Mouse (Mus musculus): ENCODE measurements around the gene Arhgap22. TPM values are rescaled to one million over a fixed set of nuclear protein-coding genes. Genes with fewer than 3 reads are reported as not detected.
A peak's percentile ranks its signal among the peaks of the same experiment; 100 is the strongest.

Gene Arhgap22
- polyA plus RNA-seq, 1 experiment, result 230 TPM

DNA sequence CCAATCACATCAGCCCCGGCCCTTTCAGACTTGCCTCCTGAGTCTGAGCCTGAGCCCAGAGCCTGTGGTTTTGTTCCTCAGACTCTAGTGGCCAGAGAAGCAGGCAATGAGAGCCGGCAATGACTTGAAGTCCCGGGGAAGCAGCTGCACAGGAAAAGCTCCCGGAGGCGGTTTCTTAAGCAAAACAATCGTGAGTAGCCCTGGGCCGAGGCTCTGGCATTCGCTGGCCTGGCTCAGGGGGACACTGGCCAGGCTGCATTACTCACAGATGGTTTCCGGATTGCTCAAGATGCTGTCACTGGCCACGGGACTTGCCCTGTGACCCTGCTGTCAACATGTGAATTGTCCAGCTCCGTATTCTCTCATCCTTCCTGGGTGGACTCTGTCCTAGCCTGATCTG lies 33.8 kb downstream of the Arhgap22 start:
- Histone ChIP-seq H3K4me3 (ENCODE audit: insufficient read depth, poor library complexity, severe bottlenecking) (no peak overlapping the region), H3K27me3 (ENCODE audit: control insufficient read depth, insufficient read depth, insufficient read length) (no peaks in the 10 kb centered on the region), H3ac (ENCODE audit: control insufficient read depth, insufficient read length, low read depth) (no peak overlapping the region), H3K79me2 (ENCODE audit: control insufficient read depth, insufficient read depth) (peaks cover 35% of the 10 kb centered on the region), H3K36me3 (ENCODE audit: control insufficient read depth, insufficient read depth) (peaks cover 5% of the 10 kb centered on the region), H3K79me3 (ENCODE audit: low read depth) (peaks cover 22% of the 10 kb centered on the region)
- TF ChIP-seq FOSL1 (IDR thresholded peaks at IDR 0.05; ENCODE audit: insufficient read depth, low read length, poor library complexity, severe bottlenecking), result peak; percentile 76
- peak; percentile 91 for TF ChIP-seq MYOD1 (IDR thresholded peaks at IDR 0.05; ENCODE audit: control insufficient read depth, insufficient read length, low read depth)
- no peak for TF ChIP-seq MYOG (IDR thresholded peaks at IDR 0.05; ENCODE audit: control insufficient read depth, extremely low read depth, insufficient read length)
- no peak for TF ChIP-seq CTCF (IDR thresholded peaks at IDR 0.05; ENCODE audit: control insufficient read depth, insufficient read depth, insufficient read length)
- peak; percentile 65 for TF ChIP-seq USF1 (IDR thresholded peaks at IDR 0.05; ENCODE audit: low read depth)
- peak; percentile 94 for TF ChIP-seq CEBPB (IDR thresholded peaks at IDR 0.05; ENCODE audit: low read depth)
- peak; percentile 82 for TF ChIP-seq MAX (IDR thresholded peaks at IDR 0.05)

DNA sequence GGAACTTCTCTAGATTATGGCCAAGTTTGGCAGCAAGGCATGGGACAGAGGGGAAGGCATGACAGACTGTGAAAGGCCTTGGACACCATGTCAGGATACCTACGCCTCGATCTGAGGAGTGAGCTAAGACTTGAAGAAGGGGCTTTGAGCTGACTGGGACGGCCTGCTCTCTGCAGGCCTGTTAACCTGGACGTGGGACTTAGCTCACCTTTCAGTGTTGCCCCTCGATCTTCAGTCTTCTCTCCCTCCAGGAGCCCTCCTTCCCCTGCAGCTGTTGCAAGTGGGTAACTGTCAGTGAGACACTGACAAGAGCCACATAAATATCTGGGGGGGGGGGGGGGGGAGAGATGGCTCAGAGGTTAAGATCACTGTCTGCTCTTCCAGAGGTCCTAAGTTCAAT lies 34.9 kb downstream of the Arhgap22 start:
- Histone ChIP-seq H3K79me3 (ENCODE audit: low read depth) (peaks cover 33% of the 10 kb centered on the region), H3K36me3 (ENCODE audit: control insufficient read depth, insufficient read depth) (peaks cover 16% of the 10 kb centered on the region), H3K79me2 (ENCODE audit: control insufficient read depth, insufficient read depth) (peaks cover 47% of the 10 kb centered on the region), H3K4me3 (ENCODE audit: insufficient read depth, poor library complexity, severe bottlenecking) (no peak overlapping the region), H3K27me3 (ENCODE audit: control insufficient read depth, insufficient read depth, insufficient read length) (no peaks in the 10 kb centered on the region), H3ac (ENCODE audit: control insufficient read depth, insufficient read length, low read depth) (peak overlapping the region; percentile 6)
- TF ChIP-seq USF1 (IDR thresholded peaks at IDR 0.05; ENCODE audit: low read depth) (no peak), FOSL1 (IDR thresholded peaks at IDR 0.05; ENCODE audit: insufficient read depth, low read length, poor library complexity, severe bottlenecking) (no peak), MYOG (IDR thresholded peaks at IDR 0.05; ENCODE audit: control insufficient read depth, extremely low read depth, insufficient read length) (no peak), MYOD1 (IDR thresholded peaks at IDR 0.05; ENCODE audit: control insufficient read depth, insufficient read length, low read depth) (peak; percentile 54), CTCF (IDR thresholded peaks at IDR 0.05; ENCODE audit: control insufficient read depth, insufficient read depth, insufficient read length) (no peak), CEBPB (IDR thresholded peaks at IDR 0.05; ENCODE audit: low read depth) (no peak), MAX (IDR thresholded peaks at IDR 0.05) (no peak)

DNA sequence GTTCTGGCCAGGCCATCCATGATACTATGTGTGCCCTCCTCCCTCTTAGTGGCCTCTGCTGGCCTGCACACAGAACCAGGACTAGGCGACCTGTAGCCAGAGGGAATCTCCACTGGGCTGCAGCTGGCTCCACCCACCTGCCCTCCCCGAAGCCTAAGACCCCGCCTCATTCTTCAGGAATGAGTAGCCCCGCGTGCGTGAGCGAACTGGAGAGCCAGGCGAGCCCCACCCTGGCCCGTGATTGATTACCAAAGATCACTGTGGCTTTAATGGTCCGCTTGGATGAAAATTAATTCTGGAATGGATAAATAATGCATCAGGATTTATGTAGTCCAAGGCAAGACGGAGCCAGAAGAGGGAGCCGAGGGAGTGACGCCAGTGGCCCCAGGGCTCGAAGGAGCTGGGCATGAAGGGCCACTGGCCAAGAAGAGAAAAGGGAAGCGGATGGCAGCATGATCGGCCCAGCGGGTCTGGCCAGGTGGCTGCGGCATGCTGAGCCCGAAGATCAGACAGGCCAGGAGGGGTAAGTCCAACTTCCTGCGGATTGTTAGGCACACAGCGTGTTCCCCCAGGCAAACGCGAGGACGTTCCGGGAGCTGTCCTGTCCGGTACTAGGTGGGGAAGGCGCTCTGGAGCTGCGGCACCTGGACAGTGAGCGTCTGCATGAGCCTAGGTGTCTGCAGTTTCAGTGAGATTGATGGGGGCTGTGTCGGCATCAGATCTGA lies 36.6 kb downstream of the Arhgap22 start:
- peaks cover 49% of the 10 kb centered on the region for H3K79me3 ChIP-seq (ENCODE audit: low read depth)

DNA sequence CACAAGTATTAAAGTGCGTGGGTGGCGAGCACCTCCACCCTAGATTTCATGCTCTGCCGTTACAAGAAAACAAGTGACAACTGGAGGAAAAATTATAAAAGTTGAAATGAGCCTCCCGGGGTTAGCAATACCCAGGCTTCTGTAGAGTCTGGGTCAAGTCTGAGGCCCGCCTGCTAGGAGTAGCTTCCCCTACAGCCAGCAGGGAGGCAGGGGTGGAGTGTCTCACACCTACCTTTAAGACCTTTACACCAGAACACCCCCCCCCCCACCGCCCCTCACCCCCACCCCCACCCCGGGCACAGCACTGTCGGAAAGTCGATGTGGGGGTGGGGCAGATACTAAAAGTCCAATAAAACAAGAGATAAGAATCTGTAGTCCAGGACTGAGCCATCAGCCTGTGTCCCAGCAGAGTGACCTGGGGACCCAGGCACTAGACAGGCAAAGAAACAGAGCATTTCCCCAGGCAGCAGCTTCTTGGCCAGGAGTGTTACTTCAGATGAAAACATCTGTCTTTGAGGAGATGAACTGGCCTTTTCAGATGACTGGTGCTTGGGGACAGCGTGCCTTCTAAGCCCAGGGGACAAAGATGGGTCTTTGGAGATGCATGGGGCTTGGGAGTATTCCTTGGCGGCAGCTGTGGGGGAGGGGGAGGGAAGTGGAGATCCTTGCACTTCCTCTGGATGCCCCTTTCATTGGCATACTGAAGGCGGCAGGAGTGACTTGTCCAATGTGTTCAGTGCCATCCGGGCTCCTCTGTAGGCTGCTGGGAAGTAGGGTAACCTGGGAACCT lies 37.3 kb downstream of the Arhgap22 start:
- peaks cover 57% of the 10 kb centered on the region for H3K79me3 ChIP-seq (ENCODE audit: low read depth)
- TF ChIP-seq MAX (IDR thresholded peaks at IDR 0.05) (peak; percentile 12), MYOD1 (IDR thresholded peaks at IDR 0.05; ENCODE audit: control insufficient read depth, insufficient read length, low read depth) (no peak)
- peak overlapping the region; percentile 94 for H3ac ChIP-seq (ENCODE audit: control insufficient read depth, insufficient read length, low read depth)
- H3K4me3 ChIP-seq (ENCODE audit: insufficient read depth, poor library complexity, severe bottlenecking), result peak overlapping the region; percentile 80
- H3K36me3 ChIP-seq (ENCODE audit: control insufficient read depth, insufficient read depth), result peaks cover 39% of the 10 kb centered on the region
- no peaks in the 10 kb centered on the region for H3K27me3 ChIP-seq (ENCODE audit: control insufficient read depth, insufficient read depth, insufficient read length)
- peaks cover 71% of the 10 kb centered on the region for H3K79me2 ChIP-seq (ENCODE audit: control insufficient read depth, insufficient read depth)

More for the DNA sequence above, 36.6 kb downstream of the Arhgap22 start:
- Histone ChIP-seq H3ac (ENCODE audit: control insufficient read depth, insufficient read length, low read depth) (peak overlapping the region; percentile 94), H3K36me3 (ENCODE audit: control insufficient read depth, insufficient read depth) (peaks cover 31% of the 10 kb centered on the region), H3K27me3 (ENCODE audit: control insufficient read depth, insufficient read depth, insufficient read length) (no peaks in the 10 kb centered on the region), H3K79me2 (ENCODE audit: control insufficient read depth, insufficient read depth) (peaks cover 63% of the 10 kb centered on the region), H3K4me3 (ENCODE audit: insufficient read depth, poor library complexity, severe bottlenecking) (peak overlapping the region; percentile 80)
- TF ChIP-seq MYOD1 (IDR thresholded peaks at IDR 0.05; ENCODE audit: control insufficient read depth, insufficient read length, low read depth) (peak; percentile 41), CTCF (IDR thresholded peaks at IDR 0.05; ENCODE audit: control insufficient read depth, insufficient read depth, insufficient read length) (no peak), FOSL1 (IDR thresholded peaks at IDR 0.05; ENCODE audit: insufficient read depth, low read length, poor library complexity, severe bottlenecking) (no peak)

DNA sequence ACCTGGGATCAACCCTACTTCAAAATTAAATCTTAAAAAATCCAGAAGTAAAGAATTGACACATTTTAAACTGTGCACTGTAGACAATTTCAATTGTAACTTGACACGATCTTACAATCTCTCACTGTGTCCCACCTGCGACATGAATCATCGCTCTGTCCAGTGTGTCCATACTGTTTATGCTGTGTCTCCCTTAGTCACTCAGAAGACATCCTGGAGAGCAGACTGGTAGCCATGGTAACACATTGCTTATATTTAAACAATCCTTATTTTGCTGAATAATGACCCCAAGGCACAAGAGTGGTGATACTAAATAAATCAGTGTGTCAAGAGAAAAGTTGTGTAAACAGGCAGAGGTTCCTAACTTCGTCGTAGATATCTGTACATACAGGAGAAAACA lies 44.4 kb downstream of the Arhgap22 start:
- Histone ChIP-seq H3K36me3 (ENCODE audit: control insufficient read depth, insufficient read depth) (peaks cover 98% of the 10 kb centered on the region), H3K79me3 (ENCODE audit: low read depth) (peaks cover 99% of the 10 kb centered on the region), H3K4me3 (ENCODE audit: insufficient read depth, poor library complexity, severe bottlenecking) (no peak overlapping the region), H3K27me3 (ENCODE audit: control insufficient read depth, insufficient read depth, insufficient read length) (no peaks in the 10 kb centered on the region), H3ac (ENCODE audit: control insufficient read depth, insufficient read length, low read depth) (no peak overlapping the region), H3K79me2 (ENCODE audit: control insufficient read depth, insufficient read depth) (peaks cover 100% of the 10 kb centered on the region)
- no peak for TF ChIP-seq MAX (IDR thresholded peaks at IDR 0.05)
- TF ChIP-seq FOSL1 (IDR thresholded peaks at IDR 0.05; ENCODE audit: insufficient read depth, low read length, poor library complexity, severe bottlenecking), result peak; percentile 26
- TF ChIP-seq MYOD1 (IDR thresholded peaks at IDR 0.05; ENCODE audit: control insufficient read depth, insufficient read length, low read depth), result peak; percentile 43
- TF ChIP-seq MYOG (IDR thresholded peaks at IDR 0.05; ENCODE audit: control insufficient read depth, extremely low read depth, insufficient read length), result no peak
